Mouse (Mus musculus): ENCODE measurements around the gene Klhdc7b. TPM values are rescaled to one million over a fixed set of nuclear protein-coding genes. Genes with fewer than 3 reads are reported as not detected.

Gene Klhdc7b
- polyA plus RNA-seq, 1 experiment from 2014 or later = not detected

DNA sequence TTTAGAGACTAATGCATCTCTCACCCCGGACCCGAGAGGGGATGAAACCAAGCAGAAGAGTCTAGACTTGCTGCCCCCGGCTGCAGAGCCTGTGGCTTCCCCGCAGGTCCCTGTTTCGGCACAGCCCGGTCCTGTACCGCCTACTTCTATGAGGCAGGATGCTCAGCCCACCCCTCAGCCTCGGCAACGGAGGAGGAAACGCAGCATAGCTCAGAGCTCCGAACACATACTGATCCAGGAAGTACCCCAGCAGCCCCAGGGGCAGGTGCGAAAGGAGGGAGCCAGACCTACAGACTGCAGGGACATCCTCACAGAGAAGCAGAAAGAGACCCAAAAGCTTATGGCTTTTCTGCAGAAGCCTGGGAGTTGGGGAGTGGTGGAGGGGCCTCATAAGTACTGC lies 2.4 kb downstream of the Klhdc7b start:
- H3K4me1 ChIP-seq (ENCODE audit: control insufficient read depth in 2 of 2, insufficient read depth in 2 of 2, low read length in 2 of 2) = no peaks in the 10 kb centered on the region
- ATAC-seq (ENCODE audit: insufficient number of reproducible peaks, insufficient read depth, low FRiP score, low read depth) = no peak

DNA sequence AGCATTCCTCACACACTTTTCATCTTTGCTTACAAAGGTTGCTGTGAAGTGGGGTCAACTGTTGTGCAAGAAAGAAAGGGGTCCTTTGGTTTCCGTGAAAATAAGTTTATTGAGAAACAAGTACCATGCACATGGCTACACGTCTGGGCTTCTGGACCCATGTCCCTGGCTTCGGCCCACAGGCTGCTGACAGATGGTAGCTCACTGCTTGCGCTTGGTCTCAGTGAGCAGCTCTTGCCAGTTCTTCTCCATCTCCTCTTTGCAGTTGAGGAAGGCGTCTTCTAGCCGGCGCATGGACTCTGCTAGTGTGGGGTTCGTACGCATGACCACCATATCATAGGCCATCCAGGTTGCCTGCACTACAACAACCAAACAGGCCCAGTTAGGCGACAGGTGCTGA lies 5.4 kb downstream of the Klhdc7b start:
- no peak for ATAC-seq (ENCODE audit: insufficient number of reproducible peaks, insufficient read depth, low FRiP score, low read depth)
- 86% methylated on average over 10 of the region's 10 CpGs for WGBS
- Histone ChIP-seq H3K27me3 (ENCODE audit: control insufficient read depth, insufficient read depth, low read length) (peaks cover 4% of the 10 kb centered on the region), H3K27ac (replicated peaks in 1 of 2; ENCODE audit: control insufficient read depth in 1 of 2, insufficient read depth in 1 of 2, low read depth in 2 of 2, low read length in 2 of 2) (no peak overlapping the region), H3K36me3 (ENCODE audit: control insufficient read depth, insufficient read depth, low read length) (no peaks in the 10 kb centered on the region), H3K4me1 (ENCODE audit: control insufficient read depth in 2 of 2, insufficient read depth in 2 of 2, low read length in 2 of 2) (no peaks in the 10 kb centered on the region), H3K9me3 (ENCODE audit: control insufficient read depth, low read length) (no peaks in the 10 kb centered on the region), H3K4me2 (ENCODE audit: low read length) (no peak overlapping the region), H3K9ac (ENCODE audit: low read length) (no peak overlapping the region), H3K4me3 (ENCODE audit: control insufficient read depth in 1 of 2, insufficient read depth in 1 of 2, low read depth in 1 of 2, low read length in 2 of 2) (no peak overlapping the region)

More for the DNA sequence above, 2.4 kb downstream of the Klhdc7b start:
- H3K27me3 ChIP-seq (ENCODE audit: control insufficient read depth, insufficient read depth, low read length) = peaks cover 10% of the 10 kb centered on the region
- no peak overlapping the region for H3K9ac ChIP-seq (ENCODE audit: low read length)
- H3K9me3 ChIP-seq (ENCODE audit: control insufficient read depth, low read length) = no peaks in the 10 kb centered on the region
- no peaks in the 10 kb centered on the region for H3K36me3 ChIP-seq (ENCODE audit: control insufficient read depth, insufficient read depth, low read length)
- 33% methylated on average over 12 of the region's 12 CpGs for WGBS
- H3K4me3 ChIP-seq (ENCODE audit: control insufficient read depth in 1 of 2, insufficient read depth in 1 of 2, low read depth in 1 of 2, low read length in 2 of 2) = no peak overlapping the region
- H3K27ac ChIP-seq (replicated peaks in 1 of 2; ENCODE audit: control insufficient read depth in 1 of 2, insufficient read depth in 1 of 2, low read depth in 2 of 2, low read length in 2 of 2) = no peak overlapping the region
- no peak overlapping the region for H3K4me2 ChIP-seq (ENCODE audit: low read length)

DNA sequence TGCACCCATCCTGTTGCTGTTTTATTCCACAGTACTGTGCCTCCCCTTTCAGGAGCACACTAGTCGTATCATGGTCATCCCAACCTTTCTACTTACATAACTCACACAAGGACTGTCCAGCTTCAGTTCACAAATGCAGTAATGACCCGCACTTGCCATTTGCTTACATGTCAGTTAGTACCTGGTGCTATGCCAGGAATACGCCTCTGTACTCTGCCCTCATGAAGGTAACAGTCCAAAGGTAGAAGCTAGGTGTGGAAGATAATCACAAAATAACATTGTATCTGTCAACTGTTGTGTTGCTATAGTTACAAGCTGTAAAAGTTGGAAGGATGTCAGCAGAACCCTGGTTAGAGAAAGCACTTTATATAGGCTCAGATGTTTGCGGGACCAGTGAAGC lies 12.2 kb downstream of the Klhdc7b start:
- H3K9me3 ChIP-seq (ENCODE audit: control insufficient read depth, low read length) = no peaks in the 10 kb centered on the region
- no peak for ATAC-seq (ENCODE audit: insufficient number of reproducible peaks, insufficient read depth, low FRiP score, low read depth)
- no peak overlapping the region for H3K4me3 ChIP-seq (ENCODE audit: control insufficient read depth in 1 of 2, insufficient read depth in 1 of 2, low read depth in 1 of 2, low read length in 2 of 2)
- H3K36me3 ChIP-seq (ENCODE audit: control insufficient read depth, insufficient read depth, low read length) = no peaks in the 10 kb centered on the region
- 84% methylated on average over 4 of the region's 4 CpGs for WGBS
- H3K27me3 ChIP-seq (ENCODE audit: control insufficient read depth, insufficient read depth, low read length) = no peaks in the 10 kb centered on the region
- no peak overlapping the region for H3K9ac ChIP-seq (ENCODE audit: low read length)
- H3K27ac ChIP-seq (replicated peaks in 1 of 2; ENCODE audit: control insufficient read depth in 1 of 2, insufficient read depth in 1 of 2, low read depth in 2 of 2, low read length in 2 of 2) = no peak overlapping the region
- no peak overlapping the region for H3K4me2 ChIP-seq (ENCODE audit: low read length)
- no peaks in the 10 kb centered on the region for H3K4me1 ChIP-seq (ENCODE audit: control insufficient read depth in 2 of 2, insufficient read depth in 2 of 2, low read length in 2 of 2)

DNA sequence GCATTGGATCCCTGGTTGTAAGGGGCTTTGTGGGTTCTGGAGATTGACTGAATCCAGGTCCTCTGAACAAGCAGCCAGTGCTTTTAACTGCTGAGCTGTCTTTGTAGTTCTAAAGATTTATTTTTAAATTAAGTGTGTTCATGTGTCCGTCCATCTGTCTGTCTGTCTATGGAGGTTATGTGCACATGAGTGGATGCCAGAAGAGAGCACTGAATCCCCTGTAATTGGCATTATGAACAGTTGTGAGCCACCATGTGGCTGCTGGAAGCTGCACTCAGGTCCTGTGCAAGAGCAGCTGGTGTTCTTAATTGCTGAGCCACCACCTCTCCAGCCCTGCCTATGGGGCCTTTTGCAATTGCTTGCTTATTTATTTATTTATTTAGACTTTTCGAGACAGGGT lies 13.4 kb downstream of the Klhdc7b start:
- Histone ChIP-seq H3K27me3 (ENCODE audit: control insufficient read depth, insufficient read depth, low read length) (no peaks in the 10 kb centered on the region), H3K4me2 (ENCODE audit: low read length) (no peak overlapping the region), H3K9me3 (ENCODE audit: control insufficient read depth, low read length) (no peaks in the 10 kb centered on the region), H3K9ac (ENCODE audit: low read length) (no peak overlapping the region), H3K4me1 (ENCODE audit: control insufficient read depth in 2 of 2, insufficient read depth in 2 of 2, low read length in 2 of 2) (no peaks in the 10 kb centered on the region), H3K27ac (replicated peaks in 1 of 2; ENCODE audit: control insufficient read depth in 1 of 2, insufficient read depth in 1 of 2, low read depth in 2 of 2, low read length in 2 of 2) (no peak overlapping the region), H3K36me3 (ENCODE audit: control insufficient read depth, insufficient read depth, low read length) (no peaks in the 10 kb centered on the region), H3K4me3 (ENCODE audit: control insufficient read depth in 1 of 2, insufficient read depth in 1 of 2, low read depth in 1 of 2, low read length in 2 of 2) (no peak overlapping the region)
- 85% methylated on average over 2 of the region's 2 CpGs for WGBS
- no peak for ATAC-seq (ENCODE audit: insufficient number of reproducible peaks, insufficient read depth, low FRiP score, low read depth)

DNA sequence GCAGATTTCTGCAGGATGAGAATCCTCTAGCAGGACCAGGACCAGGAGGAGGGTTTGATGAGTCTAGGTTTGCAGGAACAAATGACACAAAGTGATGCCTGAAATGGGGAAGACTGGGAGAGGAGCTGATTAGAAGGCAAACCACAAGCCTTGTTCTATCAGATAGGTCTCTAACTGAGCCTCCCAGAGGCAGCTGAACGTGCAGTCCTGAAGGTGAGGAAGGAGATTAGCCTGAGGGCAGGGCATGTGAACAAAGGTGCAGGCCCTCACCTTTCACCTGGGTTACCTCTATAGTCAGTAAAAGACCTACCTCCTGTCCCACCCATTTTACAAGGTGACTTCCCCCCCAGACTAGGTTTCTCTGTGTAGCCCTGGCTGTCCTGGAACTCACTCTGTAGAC lies 15.0 kb downstream of the Klhdc7b start:
- Histone ChIP-seq H3K36me3 (ENCODE audit: control insufficient read depth, insufficient read depth, low read length) (no peaks in the 10 kb centered on the region), H3K4me3 (ENCODE audit: control insufficient read depth in 1 of 2, insufficient read depth in 1 of 2, low read depth in 1 of 2, low read length in 2 of 2) (no peak overlapping the region), H3K4me1 (ENCODE audit: control insufficient read depth in 2 of 2, insufficient read depth in 2 of 2, low read length in 2 of 2) (no peaks in the 10 kb centered on the region), H3K27ac (replicated peaks in 1 of 2; ENCODE audit: control insufficient read depth in 1 of 2, insufficient read depth in 1 of 2, low read depth in 2 of 2, low read length in 2 of 2) (no peak overlapping the region), H3K9ac (ENCODE audit: low read length) (no peak overlapping the region), H3K27me3 (ENCODE audit: control insufficient read depth, insufficient read depth, low read length) (no peaks in the 10 kb centered on the region), H3K9me3 (ENCODE audit: control insufficient read depth, low read length) (no peaks in the 10 kb centered on the region), H3K4me2 (ENCODE audit: low read length) (no peak overlapping the region)
- no peak for ATAC-seq (ENCODE audit: insufficient number of reproducible peaks, insufficient read depth, low FRiP score, low read depth)
- WGBS = 40% methylated on average over 1 of the region's 1 CpGs

DNA sequence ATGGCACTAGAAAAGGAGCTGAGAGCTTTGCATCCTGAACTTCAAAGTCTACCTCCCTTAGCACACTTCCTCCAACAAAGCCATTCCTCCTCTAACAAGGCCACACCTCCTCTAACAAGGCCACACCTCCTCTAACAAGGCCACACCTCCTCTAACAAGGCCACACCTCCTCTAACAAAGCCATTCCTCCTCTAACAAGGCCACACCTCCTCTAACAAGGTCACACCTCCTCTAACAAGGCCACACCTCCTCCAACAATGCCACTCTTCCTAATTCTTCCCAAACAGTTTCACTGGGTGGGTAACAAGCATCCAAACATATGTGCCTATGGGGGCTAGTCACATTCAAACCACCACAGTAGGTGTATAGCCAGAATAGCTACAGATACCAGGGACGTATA lies 17.8 kb downstream of the Klhdc7b start:
- H3K9me3 ChIP-seq (ENCODE audit: control insufficient read depth, low read length) = peaks cover 5% of the 10 kb centered on the region; the same call in 1 of the 2 replicates
- no peak overlapping the region for H3K27ac ChIP-seq (replicated peaks in 1 of 2; ENCODE audit: control insufficient read depth in 1 of 2, insufficient read depth in 1 of 2, low read depth in 2 of 2, low read length in 2 of 2)
- ATAC-seq (ENCODE audit: insufficient number of reproducible peaks, insufficient read depth, low FRiP score, low read depth) = no peak
- H3K36me3 ChIP-seq (ENCODE audit: control insufficient read depth, insufficient read depth, low read length) = no peaks in the 10 kb centered on the region
- H3K4me3 ChIP-seq (ENCODE audit: control insufficient read depth in 1 of 2, insufficient read depth in 1 of 2, low read depth in 1 of 2, low read length in 2 of 2) = no peak overlapping the region
- no peaks in the 10 kb centered on the region for H3K27me3 ChIP-seq (ENCODE audit: control insufficient read depth, insufficient read depth, low read length)
- no peaks in the 10 kb centered on the region for H3K4me1 ChIP-seq (ENCODE audit: control insufficient read depth in 2 of 2, insufficient read depth in 2 of 2, low read length in 2 of 2)
- WGBS = 73% methylated on average over 1 of the region's 1 CpGs
- no peak overlapping the region for H3K9ac ChIP-seq (ENCODE audit: low read length)
- H3K4me2 ChIP-seq (ENCODE audit: low read length) = no peak overlapping the region

DNA sequence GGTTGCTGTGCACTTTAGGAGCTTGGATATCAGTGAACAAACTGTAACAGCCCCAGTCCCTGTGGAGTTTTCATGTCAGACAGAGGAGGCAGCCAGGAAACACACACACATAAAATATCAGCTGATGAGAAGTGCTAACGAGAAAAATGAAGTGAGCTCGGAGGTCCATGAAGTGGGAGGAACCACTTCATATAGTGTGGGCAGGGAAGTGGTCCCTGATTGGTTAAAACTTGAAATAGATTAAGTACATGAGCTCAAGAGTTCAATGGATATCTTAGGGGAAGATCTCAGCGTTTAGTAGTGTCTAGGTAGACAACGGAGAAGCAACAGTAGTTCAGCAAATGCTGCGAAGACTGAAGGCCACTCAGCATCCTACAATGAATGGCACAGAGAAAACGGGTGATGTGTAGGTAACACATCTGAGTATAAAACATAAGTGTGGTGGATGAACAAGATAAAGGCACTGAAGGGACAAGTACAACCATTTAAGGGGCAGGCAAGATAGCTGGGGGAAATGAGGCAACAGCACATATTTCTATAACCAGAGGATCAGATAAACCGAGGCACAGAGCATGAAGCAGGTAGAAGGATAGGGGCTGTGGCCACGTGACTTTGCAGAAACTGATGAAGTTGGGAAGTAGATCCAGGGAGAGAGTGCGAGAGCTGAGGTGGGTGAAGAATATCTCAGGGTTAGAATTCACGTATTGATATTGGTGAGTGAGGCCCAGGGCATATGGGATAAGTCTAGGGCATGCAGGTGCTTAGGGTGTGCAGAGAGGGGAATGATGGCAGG lies 20.3 kb downstream of the Klhdc7b start:
- Histone ChIP-seq H3K9ac (ENCODE audit: low read length) (no peak overlapping the region), H3K4me2 (ENCODE audit: low read length) (no peak overlapping the region), H3K27me3 (ENCODE audit: control insufficient read depth, insufficient read depth, low read length) (no peaks in the 10 kb centered on the region), H3K36me3 (ENCODE audit: control insufficient read depth, insufficient read depth, low read length) (no peaks in the 10 kb centered on the region), H3K4me1 (ENCODE audit: control insufficient read depth in 2 of 2, insufficient read depth in 2 of 2, low read length in 2 of 2) (no peaks in the 10 kb centered on the region), H3K27ac (replicated peaks in 1 of 2; ENCODE audit: control insufficient read depth in 1 of 2, insufficient read depth in 1 of 2, low read depth in 2 of 2, low read length in 2 of 2) (no peak overlapping the region), H3K9me3 (ENCODE audit: control insufficient read depth, low read length) (peaks cover 10% of the 10 kb centered on the region; the same call in 1 of the 2 replicates), H3K4me3 (ENCODE audit: control insufficient read depth in 1 of 2, insufficient read depth in 1 of 2, low read depth in 1 of 2, low read length in 2 of 2) (no peak overlapping the region)
- 70% methylated on average over 10 of the region's 10 CpGs for WGBS
- ATAC-seq (ENCODE audit: insufficient number of reproducible peaks, insufficient read depth, low FRiP score, low read depth) = no peak

- peaks cover 10% of the 10 kb centered on the region; the same call in 1 of the 2 replicates for H3K9me3 ChIP-seq (ENCODE audit: control insufficient read depth, low read length)
- H3K9ac ChIP-seq (ENCODE audit: low read length) = no peak overlapping the region
- H3K4me2 ChIP-seq (ENCODE audit: low read length) = no peak overlapping the region
- H3K4me3 ChIP-seq (ENCODE audit: control insufficient read depth in 1 of 2, insufficient read depth in 1 of 2, low read depth in 1 of 2, low read length in 2 of 2) = no peak overlapping the region
- ATAC-seq (ENCODE audit: insufficient number of reproducible peaks, insufficient read depth, low FRiP score, low read depth) = no peak
- H3K4me1 ChIP-seq (ENCODE audit: control insufficient read depth in 2 of 2, insufficient read depth in 2 of 2, low read length in 2 of 2) = no peaks in the 10 kb centered on the region
- H3K27me3 ChIP-seq (ENCODE audit: control insufficient read depth, insufficient read depth, low read length) = no peaks in the 10 kb centered on the region
- H3K27ac ChIP-seq (replicated peaks in 1 of 2; ENCODE audit: control insufficient read depth in 1 of 2, insufficient read depth in 1 of 2, low read depth in 2 of 2, low read length in 2 of 2) = no peak overlapping the region
- H3K36me3 ChIP-seq (ENCODE audit: control insufficient read depth, insufficient read depth, low read length) = no peaks in the 10 kb centered on the region
Measured at GRCm38 (mm10) chr15:89406691-89407090, 22.0 kb downstream of the Klhdc7b start.
